Mouse (Mus musculus): ENCODE results near the gene Prlh. TPM values are rescaled to one million over a fixed set of nuclear protein-coding genes. Genes with fewer than 3 reads are reported as not detected.
A peak's percentile ranks its signal among the peaks of the same experiment; 100 is the strongest.

The Prlh gene
- polyA plus RNA-seq, 1 experiment from 2014 or later, result not detected

GRCm38 (mm10) chr1:90926030-90926429 lies 26.9 kb upstream of the Prlh start:
- Histone ChIP-seq H3K9me3 (no peaks in the 10 kb centered on the region), H3K27me3 (no peaks in the 10 kb centered on the region), H3K4me3 (no peak overlapping the region), H3K4me1 (peaks cover 21% of the 10 kb centered on the region), H3K27ac (no peak overlapping the region), H3K9ac (no peak overlapping the region), H3K36me3 (no peaks in the 10 kb centered on the region), H3K4me2 (no peak overlapping the region)
- 62% methylated on average over 4 of the region's 4 CpGs for WGBS
- ATAC-seq (ENCODE audit: borderline replicate concordance, extremely low read depth, low FRiP score, low TSS enrichment), result no peak

- no peak overlapping the region for H3K4me3 ChIP-seq
- no peaks in the 10 kb centered on the region for H3K36me3 ChIP-seq
- H3K9ac ChIP-seq, result no peak overlapping the region
- peak; percentile 16; the same call in 1 of the 2 replicates for ATAC-seq (ENCODE audit: borderline replicate concordance, extremely low read depth, low FRiP score, low TSS enrichment)
- no peaks in the 10 kb centered on the region for H3K9me3 ChIP-seq
- WGBS, result 31% methylated on average over 15 of the region's 15 CpGs
- H3K27ac ChIP-seq, result peak overlapping the region; percentile 49
- peak overlapping the region; percentile 66 for H3K4me2 ChIP-seq
- peaks cover 21% of the 10 kb centered on the region for H3K4me1 ChIP-seq
- H3K27me3 ChIP-seq, result no peaks in the 10 kb centered on the region
Measured at GRCm38 (mm10) chr1:90927308-90927707, 25.6 kb upstream of the Prlh start.

GRCm38 (mm10) chr1:90927929-90928574 lies 24.9 kb upstream of the Prlh start:
- Histone ChIP-seq H3K9me3 (no peaks in the 10 kb centered on the region), H3K27ac (peak overlapping the region; percentile 49), H3K9ac (peak overlapping the region; percentile 26), H3K4me3 (peak overlapping the region; percentile 30), H3K36me3 (no peaks in the 10 kb centered on the region), H3K4me1 (peaks cover 21% of the 10 kb centered on the region), H3K27me3 (no peaks in the 10 kb centered on the region), H3K4me2 (peak overlapping the region; percentile 66)
- WGBS, result 2% methylated on average over 23 of the region's 23 CpGs
- ATAC-seq (ENCODE audit: borderline replicate concordance, extremely low read depth, low FRiP score, low TSS enrichment), result peak; percentile 62; the same call in 1 of the 2 replicates

- Histone ChIP-seq H3K27ac (no peak overlapping the region), H3K9ac (0 out of 2 replicates have a peak overlapping the region, but pooled peaks have one; percentile 26), H3K4me1 (peaks cover 21% of the 10 kb centered on the region), H3K36me3 (no peaks in the 10 kb centered on the region), H3K4me3 (peak overlapping the region; percentile 30), H3K9me3 (no peaks in the 10 kb centered on the region), H3K4me2 (peak overlapping the region; percentile 66), H3K27me3 (no peaks in the 10 kb centered on the region)
- ATAC-seq (ENCODE audit: borderline replicate concordance, extremely low read depth, low FRiP score, low TSS enrichment), result peak; percentile 69
- 7% methylated on average over 6 of the region's 6 CpGs for WGBS
Measured at GRCm38 (mm10) chr1:90928575-90928934, 24.4 kb upstream of the Prlh start.

GRCm38 (mm10) chr1:90933001-90933400 lies 19.9 kb upstream of the Prlh start:
- Histone ChIP-seq H3K36me3 (no peaks in the 10 kb centered on the region), H3K9me3 (no peaks in the 10 kb centered on the region), H3K9ac (no peak overlapping the region), H3K4me1 (peaks cover 7% of the 10 kb centered on the region), H3K4me3 (no peak overlapping the region), H3K27me3 (no peaks in the 10 kb centered on the region), H3K27ac (no peak overlapping the region), H3K4me2 (no peak overlapping the region)
- 56% methylated on average over 5 of the region's 5 CpGs for WGBS
- no peak for ATAC-seq (ENCODE audit: borderline replicate concordance, extremely low read depth, low FRiP score, low TSS enrichment)

GRCm38 (mm10) chr1:90936990-90937389 lies 15.9 kb upstream of the Prlh start:
- H3K27me3 ChIP-seq, result no peaks in the 10 kb centered on the region
- H3K27ac ChIP-seq, result no peak overlapping the region
- no peaks in the 10 kb centered on the region for H3K4me1 ChIP-seq
- 67% methylated on average over 9 of the region's 9 CpGs for WGBS
- H3K4me3 ChIP-seq, result no peak overlapping the region
- no peaks in the 10 kb centered on the region for H3K36me3 ChIP-seq
- no peak overlapping the region for H3K4me2 ChIP-seq
- no peak for ATAC-seq (ENCODE audit: borderline replicate concordance, extremely low read depth, low FRiP score, low TSS enrichment)
- no peak overlapping the region for H3K9ac ChIP-seq
- H3K9me3 ChIP-seq, result no peaks in the 10 kb centered on the region

GRCm38 (mm10) chr1:90939980-90940379 lies 12.9 kb upstream of the Prlh start:
- H3K9ac ChIP-seq, result no peak overlapping the region
- WGBS, result 58% methylated on average over 4 of the region's 4 CpGs
- no peaks in the 10 kb centered on the region for H3K4me1 ChIP-seq
- no peaks in the 10 kb centered on the region for H3K36me3 ChIP-seq
- no peaks in the 10 kb centered on the region for H3K27me3 ChIP-seq
- ATAC-seq (ENCODE audit: borderline replicate concordance, extremely low read depth, low FRiP score, low TSS enrichment), result no peak
- no peak overlapping the region for H3K4me3 ChIP-seq
- H3K9me3 ChIP-seq, result no peaks in the 10 kb centered on the region
- no peak overlapping the region for H3K4me2 ChIP-seq
- no peak overlapping the region for H3K27ac ChIP-seq

GRCm38 (mm10) chr1:90945171-90945570 lies 7.7 kb upstream of the Prlh start:
- no peaks in the 10 kb centered on the region for H3K9me3 ChIP-seq
- no peaks in the 10 kb centered on the region for H3K36me3 ChIP-seq
- no peak overlapping the region for H3K4me3 ChIP-seq
- no peak for ATAC-seq (ENCODE audit: borderline replicate concordance, extremely low read depth, low FRiP score, low TSS enrichment)
- WGBS, result 68% methylated on average over 10 of the region's 10 CpGs
- no peaks in the 10 kb centered on the region for H3K4me1 ChIP-seq
- H3K27me3 ChIP-seq, result no peaks in the 10 kb centered on the region
- H3K4me2 ChIP-seq, result no peak overlapping the region
- no peak overlapping the region for H3K27ac ChIP-seq
- H3K9ac ChIP-seq, result no peak overlapping the region

GRCm38 (mm10) chr1:90947252-90947651 lies 5.7 kb upstream of the Prlh start:
- H3K4me1 ChIP-seq, result no peaks in the 10 kb centered on the region
- no peaks in the 10 kb centered on the region for H3K36me3 ChIP-seq
- no peak overlapping the region for H3K9ac ChIP-seq
- ATAC-seq (ENCODE audit: borderline replicate concordance, extremely low read depth, low FRiP score, low TSS enrichment), result no peak
- no peaks in the 10 kb centered on the region for H3K9me3 ChIP-seq
- no peaks in the 10 kb centered on the region for H3K27me3 ChIP-seq
- H3K4me3 ChIP-seq, result no peak overlapping the region
- no peak overlapping the region for H3K4me2 ChIP-seq
- 57% methylated on average over 2 of the region's 2 CpGs for WGBS
- H3K27ac ChIP-seq, result no peak overlapping the region

- no peak for ATAC-seq (ENCODE audit: borderline replicate concordance, extremely low read depth, low FRiP score, low TSS enrichment)
- Histone ChIP-seq H3K4me3 (no peak overlapping the region), H3K4me2 (no peak overlapping the region), H3K27me3 (no peaks in the 10 kb centered on the region), H3K27ac (no peak overlapping the region), H3K4me1 (peaks cover 4% of the 10 kb centered on the region), H3K9ac (no peak overlapping the region), H3K36me3 (no peaks in the 10 kb centered on the region), H3K9me3 (no peaks in the 10 kb centered on the region)
- WGBS, result 39% methylated on average over 9 of the region's 9 CpGs
Measured at GRCm38 (mm10) chr1:90949309-90949708, 3.6 kb upstream of the Prlh start.

- Histone ChIP-seq H3K36me3 (no peaks in the 10 kb centered on the region), H3K4me1 (peaks cover 4% of the 10 kb centered on the region), H3K9me3 (no peaks in the 10 kb centered on the region), H3K27ac (no peak overlapping the region), H3K4me2 (no peak overlapping the region), H3K9ac (no peak overlapping the region), H3K4me3 (no peak overlapping the region), H3K27me3 (no peaks in the 10 kb centered on the region)
- 51% methylated on average over 7 of the region's 7 CpGs for WGBS
- no peak for ATAC-seq (ENCODE audit: borderline replicate concordance, extremely low read depth, low FRiP score, low TSS enrichment)
Measured at GRCm38 (mm10) chr1:90951670-90952069, 1.2 kb upstream of the Prlh start.

- Histone ChIP-seq H3K9me3 (no peaks in the 10 kb centered on the region), H3K27me3 (peaks cover 4% of the 10 kb centered on the region; the same call in 1 of the 2 replicates)
- ATAC-seq (ENCODE audit: borderline replicate concordance, extremely low read depth, low FRiP score, low TSS enrichment), result no peak
Measured at GRCm38 (mm10) chr1:90953688-90954087, 780 bp downstream of the Prlh start.

More at GRCm38 (mm10) chr1:90953688-90954087, 780 bp downstream of the Prlh start:
- 62% methylated on average over 11 of the region's 11 CpGs for WGBS
- Histone ChIP-seq H3K4me2 (no peak overlapping the region), H3K36me3 (no peaks in the 10 kb centered on the region), H3K4me3 (no peak overlapping the region), H3K9ac (no peak overlapping the region), H3K4me1 (peaks cover 4% of the 10 kb centered on the region), H3K27ac (no peak overlapping the region)

All from lung, embryonic 15.5 days (tissue).